Mouse (Mus musculus) ES-Bruce4 (cell line): ENCODE results near the gene Lrrc66.

Source experiments
- CTCF ChIP-seq: IDR thresholded peaks from one replicate; pipeline ENCODE4 v1.8.1; 2011; ENCODE audit warnings: low read depth, low read length
- EP300 ChIP-seq: IDR thresholded peaks from 2 replicates; pipeline ENCODE4 v1.6.1; 2011; ENCODE audit warnings: low read depth, low read length; ENCODE audit not compliant: insufficient read depth
- POLR2A ChIP-seq: IDR thresholded peaks from one replicate; pipeline ENCODE4 v1.8.1; 2011; ENCODE audit warnings: low read length; ENCODE audit not compliant: insufficient read depth

GRCm38 (mm10) chr5:73556733-73557425 lies 75.4 kb downstream of the Lrrc66 start:
- no peak for TF ChIP-seq CTCF
- TF ChIP-seq POLR2A: no peak
- TF ChIP-seq EP300: no peak
